Mouse (Mus musculus) E14TG2a.4 (cell line): ENCODE measurements around the gene Fam172a.
A peak's percentile ranks its signal among the peaks of the same experiment; 100 is the strongest.

Source experiments
- CTCF ChIP-seq: conservative IDR thresholded peaks from 2 replicates; pipeline ENCODE4 v1.5.1; 2014; ENCODE audit warnings: low read length
- NANOG ChIP-seq: IDR thresholded peaks from 2 replicates; pipeline ENCODE4 v1.6.1; 2014; ENCODE audit warnings: borderline replicate concordance, low read length, mixed read lengths
- POU5F1 ChIP-seq: IDR thresholded peaks from 2 replicates; pipeline ENCODE4 v1.6.1; 2014; ENCODE audit warnings: low read length, borderline replicate concordance

GRCm38 (mm10) chr13:77848868-77849267 is 147.0 kb downstream of the Fam172a start:
- TF ChIP-seq CTCF: peak; percentile 52
- TF ChIP-seq NANOG: no peak
- no peak for TF ChIP-seq POU5F1
